Mouse (Mus musculus) heart, adult 9 months (tissue): ENCODE results near the gene Cryzl2.

Source experiments
- DNase-seq, 2 experiments: peaks; one replicate each; pipeline ENCODE4 v3.0.0; 2022; ENCODE audit warnings: low spot score in 2 of 2

The Cryzl2 gene

DNA sequence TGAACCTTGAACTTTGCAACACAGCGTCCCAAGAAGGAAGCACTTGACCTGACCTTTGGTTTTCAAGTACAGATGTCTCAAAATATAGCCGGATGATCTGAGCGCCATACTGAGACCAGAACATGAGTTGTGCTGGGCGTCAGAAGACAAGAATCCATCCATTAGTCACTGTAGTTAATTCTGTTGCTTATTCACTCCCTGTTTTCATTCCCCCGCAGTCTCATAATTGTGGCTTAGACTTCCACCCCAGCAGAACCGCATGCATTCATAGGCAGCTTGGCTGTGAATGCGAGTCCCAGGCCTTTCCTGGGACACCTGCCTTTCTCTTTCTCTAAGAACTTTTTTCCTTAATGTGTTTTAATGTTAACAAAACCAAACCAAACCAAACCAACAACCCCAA, 14.3 kb downstream of the Cryzl2 start:
- no peak for DNase-seq

- DNase-seq, result no peak
These were observed 16.5 kb downstream of the Cryzl2 start for GRCm38 (mm10) chr1:157474865-157475264.

DNA sequence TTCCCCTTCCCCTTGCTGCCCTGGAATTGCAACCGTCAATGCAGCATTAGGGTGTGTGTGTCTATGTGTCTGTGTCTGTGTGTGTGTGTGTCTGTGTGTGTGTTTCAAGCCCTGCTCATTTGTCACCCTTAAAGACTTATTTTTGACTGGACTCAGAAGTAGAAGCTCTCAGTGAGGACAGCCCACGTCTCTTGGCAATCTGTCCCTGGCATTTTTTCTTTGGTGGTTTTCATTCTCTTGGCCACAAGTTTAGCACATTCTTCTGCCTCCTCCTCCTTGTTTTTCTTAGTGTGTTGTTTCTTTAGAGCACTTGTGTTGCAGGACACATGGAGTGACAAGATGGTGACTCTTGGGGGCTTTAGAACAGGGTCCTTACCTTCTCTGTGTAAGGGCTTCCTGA, 17.9 kb downstream of the Cryzl2 start:
- no peak for DNase-seq

DNA sequence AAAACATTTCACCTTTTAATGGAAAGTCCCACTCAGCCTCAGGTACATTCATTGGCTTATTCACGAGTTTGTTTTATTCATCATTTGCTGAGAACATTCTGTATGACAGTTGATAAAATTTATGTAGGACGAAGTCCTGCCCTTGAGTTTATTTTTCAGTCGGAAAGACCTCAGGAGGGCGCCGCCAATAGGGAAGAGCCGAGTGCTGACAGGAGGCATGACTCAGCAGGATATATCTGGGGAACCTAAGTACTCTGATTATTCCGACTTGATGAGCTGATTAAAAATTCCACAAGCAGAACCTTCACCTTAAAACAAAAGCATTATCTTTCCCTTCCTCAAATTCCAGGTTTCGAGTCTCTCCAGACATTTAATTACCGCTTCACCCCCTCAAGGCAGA, 21.7 kb downstream of the Cryzl2 start:
- DNase-seq, result no peak

DNA sequence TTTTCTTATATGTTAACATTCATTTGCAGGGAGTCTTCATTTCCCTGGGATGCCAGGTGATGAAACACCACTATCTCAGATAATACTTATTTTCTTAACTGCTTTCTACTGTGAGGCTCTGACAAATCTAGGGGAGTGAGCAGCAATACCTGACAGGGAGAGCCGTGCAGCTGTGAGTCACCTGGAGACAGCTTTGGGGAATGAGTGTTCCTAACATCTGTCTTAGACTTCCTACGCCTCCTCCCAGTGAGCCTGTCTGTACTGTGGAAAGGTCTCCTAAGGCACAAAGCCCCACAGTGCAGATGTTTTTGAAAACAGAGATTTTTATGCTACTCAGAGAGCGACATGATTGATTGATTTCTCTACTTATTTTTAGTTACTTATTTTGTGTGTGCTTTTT, 22.5 kb downstream of the Cryzl2 start:
- no peak for DNase-seq

GRCm38 (mm10) chr1:157481666-157482065, 23.3 kb downstream of the Cryzl2 start:
- no peak for DNase-seq

- DNase-seq, result no peak
These were observed 25.8 kb downstream of the Cryzl2 start for GRCm38 (mm10) chr1:157484161-157484560.

DNA sequence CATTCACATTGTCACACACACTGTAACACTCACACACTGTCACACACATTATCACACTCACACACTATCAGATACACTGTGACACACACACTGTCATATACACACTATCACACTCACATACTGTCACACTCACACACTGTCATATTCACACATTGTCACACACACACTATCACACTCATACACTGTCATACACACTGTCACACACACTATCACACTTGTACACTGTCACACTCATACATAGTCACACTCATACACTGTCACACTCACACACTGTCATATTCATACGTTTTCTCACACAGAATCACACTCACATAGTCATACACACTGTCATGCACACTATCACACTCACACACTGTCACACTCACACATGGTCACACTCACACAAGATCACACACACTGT, 42.3 kb downstream of the Cryzl2 start:
- DNase-seq, result no peak

GRCm38 (mm10) chr1:157501352-157501945, 43.1 kb downstream of the Cryzl2 start:
- DNase-seq, result no peak

DNA sequence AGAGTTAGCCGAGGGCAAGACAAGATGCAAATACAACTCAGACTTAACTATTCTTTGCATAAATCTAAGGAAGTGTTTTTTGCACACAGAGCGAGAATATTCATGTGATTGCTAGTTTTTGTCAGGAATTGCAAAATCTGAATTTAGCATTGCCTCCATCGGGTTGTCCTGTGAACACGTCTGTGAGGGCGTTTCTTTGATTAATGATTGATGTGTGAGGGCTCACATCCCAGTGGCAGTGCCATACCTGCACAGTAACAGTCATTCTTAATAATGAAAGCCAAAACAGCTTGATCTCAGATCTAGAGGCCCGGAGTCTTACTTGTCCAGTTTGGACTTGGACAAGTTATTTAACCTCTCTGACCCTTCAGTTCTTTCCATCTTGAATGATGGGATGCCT, 44.7 kb downstream of the Cryzl2 start:
- no peak for DNase-seq

DNA sequence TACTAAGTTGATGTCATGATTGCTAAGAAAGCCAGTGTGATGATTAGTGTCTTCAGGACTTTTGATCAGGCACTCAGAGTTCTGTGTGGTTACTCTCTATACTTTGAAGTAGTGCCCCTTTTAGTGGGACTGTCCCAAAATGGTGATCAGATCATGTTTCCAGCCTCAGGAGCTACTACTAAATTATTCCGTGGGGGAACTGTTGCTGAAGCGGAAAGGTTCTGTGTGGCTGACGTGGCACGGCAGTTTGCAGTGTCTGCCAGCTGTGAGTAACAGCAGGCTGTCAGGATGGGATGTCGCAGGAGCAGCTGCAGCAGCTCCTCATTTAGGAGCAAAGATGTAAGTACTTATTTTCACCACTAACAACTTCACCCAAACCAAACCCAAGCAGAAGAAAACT, 48.1 kb downstream of the Cryzl2 start, which contains the start of gene Sec16b:
Gene Sec16b, plus strand, starts transcription at position 207 of the 400 bp plus-strand sequence.
- peak; percentile 57 to 67 for DNase-seq

GRCm38 (mm10) chr1:157506995-157507595, 48.7 kb downstream of the Cryzl2 start:
- peak in 1 of 2 experiments; percentile 14 for DNase-seq

DNA sequence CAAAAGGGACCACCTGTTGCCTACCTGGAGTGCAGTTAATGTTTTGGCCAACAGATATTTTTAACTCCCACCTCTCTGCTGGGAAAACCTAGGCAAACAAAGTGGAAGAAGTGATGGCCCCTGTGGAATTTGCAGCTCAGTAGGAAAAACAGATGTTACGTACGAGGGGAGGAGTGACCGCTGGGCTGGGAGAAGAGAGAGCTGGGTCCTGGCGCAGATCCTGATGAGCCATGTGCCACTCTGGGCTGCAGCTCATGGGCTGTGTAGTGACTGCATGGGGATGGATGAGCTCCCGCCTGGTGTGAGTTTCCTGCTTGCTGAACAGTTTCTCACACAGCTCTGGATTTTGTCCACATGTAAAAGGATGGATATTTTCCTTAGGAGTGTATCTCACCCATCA, 49.4 kb downstream of the Cryzl2 start:
- DNase-seq, result peak; percentile 47 to 64

- DNase-seq, result no peak
These were observed 54.5 kb downstream of the Cryzl2 start for GRCm38 (mm10) chr1:157512690-157513448.

DNA sequence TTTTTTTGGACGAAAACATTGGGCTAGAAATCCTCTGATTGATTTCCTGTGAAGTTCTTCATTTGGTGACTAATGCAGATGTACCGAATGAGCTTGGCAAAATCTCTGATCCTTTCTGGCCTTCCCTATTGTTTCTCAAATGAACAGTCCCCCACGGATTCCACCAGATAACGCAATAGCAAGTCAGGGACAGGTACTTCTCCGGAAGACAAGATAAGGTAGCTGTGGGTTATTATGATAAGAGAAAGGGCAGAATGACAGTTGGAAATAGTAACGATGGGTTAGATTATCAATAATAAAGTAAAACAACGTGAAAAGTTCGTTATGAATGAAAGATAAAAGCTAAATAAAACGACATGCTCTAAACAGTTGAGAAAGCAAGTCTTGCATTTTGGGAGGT, 55.2 kb downstream of the Cryzl2 start:
- DNase-seq, result no peak

DNA sequence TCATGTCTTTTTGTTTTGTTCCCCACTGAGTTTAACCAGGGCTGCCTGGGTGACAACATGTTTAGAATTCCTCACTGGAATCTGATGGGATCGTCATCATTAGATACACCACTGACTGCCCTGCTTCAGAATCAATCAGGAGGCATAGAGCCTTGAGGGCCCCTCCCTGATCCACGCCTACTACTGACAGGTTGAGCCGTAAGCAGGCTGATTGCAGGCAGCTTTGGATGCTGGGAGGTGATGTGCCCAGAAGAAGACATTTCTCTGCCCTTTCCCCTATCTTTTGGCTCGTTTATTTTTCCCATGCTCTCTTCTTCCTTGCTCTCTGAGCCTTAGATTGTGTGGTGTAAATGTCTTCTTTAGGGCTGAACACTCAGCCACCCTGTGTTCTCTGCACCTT, 55.9 kb downstream of the Cryzl2 start:
- DNase-seq, result no peak

DNA sequence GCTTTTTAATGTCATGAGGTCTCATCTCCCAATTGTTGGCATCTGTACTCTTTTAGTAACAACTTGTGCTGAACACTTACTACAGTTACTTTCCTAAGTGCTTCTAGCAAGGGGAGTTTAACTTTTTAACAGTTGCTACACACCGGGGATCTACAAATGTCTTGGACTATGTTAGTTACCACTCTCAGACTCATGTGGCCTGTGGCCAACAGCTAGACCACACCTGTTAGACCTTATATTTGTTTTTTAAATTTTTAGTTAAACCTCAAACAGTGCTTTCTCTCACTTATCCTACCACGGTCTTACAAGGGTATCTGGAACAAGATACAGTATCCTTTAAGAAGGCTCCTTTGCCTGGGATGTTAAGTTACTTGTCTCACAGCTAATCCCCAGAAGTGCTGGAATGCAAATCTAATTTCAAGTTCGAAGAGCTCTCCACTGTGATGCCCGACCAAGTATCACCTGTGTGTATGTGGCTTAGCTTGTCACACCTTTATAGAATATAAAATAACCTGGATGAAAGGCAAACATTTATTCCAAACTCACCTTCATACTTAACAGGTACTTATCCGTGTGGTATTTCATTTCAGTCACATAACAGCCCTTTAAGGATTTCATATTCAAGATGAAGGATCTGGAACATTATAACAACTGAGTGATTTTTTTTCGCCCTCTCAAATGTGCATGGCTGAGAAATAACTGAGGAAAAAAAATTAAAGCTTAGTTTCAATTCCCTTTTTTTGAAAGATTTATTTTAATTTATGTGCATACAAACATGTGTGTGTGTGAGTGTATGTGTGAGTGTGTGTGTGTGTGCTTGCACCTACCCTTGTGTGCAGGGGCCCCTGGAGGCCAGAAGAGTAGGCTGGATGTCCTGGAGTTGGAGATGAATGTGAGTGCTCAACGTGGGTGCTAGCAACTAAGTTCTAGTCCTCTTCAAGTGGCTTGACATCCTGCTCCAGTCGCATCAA, 58.7 kb downstream of the Cryzl2 start:
- no peak for DNase-seq

GRCm38 (mm10) chr1:157518111-157518523, 59.7 kb downstream of the Cryzl2 start:
- DNase-seq, result peak; percentile 20 to 36

- no peak for DNase-seq
These were observed 61.0 kb downstream of the Cryzl2 start for GRCm38 (mm10) chr1:157519396-157519795.

GRCm38 (mm10) chr1:157522322-157522721, 63.9 kb downstream of the Cryzl2 start:
- DNase-seq, result no peak

GRCm38 (mm10) chr1:157524775-157525174, 66.4 kb downstream of the Cryzl2 start:
- DNase-seq, result no peak
